Mouse (Mus musculus) testis, adult 2 months (tissue): ENCODE data around the gene Adamts10.

ENCODE experiments used
- CTCF ChIP-seq: fragments of 200-500 bp; IDR thresholded peaks from 2 replicates; pipeline ENCODE4 v1.5.1; 2012; ENCODE audit warnings: low read depth, mild to moderate bottlenecking, inconsistent platforms, low read length, moderate library complexity; ENCODE audit not compliant: control insufficient read depth, insufficient read depth, insufficient replicate concordance
- POLR2A ChIP-seq: fragments of 200-500 bp; IDR thresholded peaks from 2 replicates; pipeline ENCODE4 v1.6.1; 2012; ENCODE audit warnings: low read depth, mild to moderate bottlenecking, inconsistent platforms, low read length, moderate library complexity; ENCODE audit not compliant: control insufficient read depth

GRCm38 (mm10) chr17:33523918-33524755, at the start of gene Adamts10:
- TF ChIP-seq POLR2A (peak; percentile 56; the same call in 1 of the 2 replicates), CTCF (no peak)
